Mouse (Mus musculus): ENCODE results near the gene Ell.
A peak's percentile ranks its signal among the peaks of the same experiment; 100 is the strongest.

Ell gene

GRCm38 (mm10) chr8:70539077-70539813 is at the start of gene Ell:
TSS of gene Ell (plus strand) at chr8:70539457.
- DNase-seq: peak; percentile 100

GRCm38 (mm10) chr8:70489576-70489975 is 49.7 kb upstream of the Ell start:
- peak; percentile 13 to 62 for DNase-seq

- no peak for DNase-seq
Measured at GRCm38 (mm10) chr8:70490061-70490879, 49.0 kb upstream of the Ell start.

GRCm38 (mm10) chr8:70490880-70491495 is 48.3 kb upstream of the Ell start:
- no peak for DNase-seq

- no peak for DNase-seq
Measured at GRCm38 (mm10) chr8:70492664-70493640, 46.3 kb upstream of the Ell start, which contains the start of gene Crlf1. TSS of gene Crlf1 (plus strand) at chr8:70493158.

GRCm38 (mm10) chr8:70493692-70494415 is 45.4 kb upstream of the Ell start:
- peak in 1 of 2 experiments; percentile 39 for DNase-seq

- DNase-seq: no peak
Measured at GRCm38 (mm10) chr8:70494416-70494945, 44.8 kb upstream of the Ell start.

- DNase-seq: no peak
Measured at GRCm38 (mm10) chr8:70495001-70495770, 44.1 kb upstream of the Ell start.

- no peak for DNase-seq
Measured at GRCm38 (mm10) chr8:70495771-70496062, 43.5 kb upstream of the Ell start.

- peak; percentile 41 to 63 for DNase-seq
Measured at GRCm38 (mm10) chr8:70500386-70501301, 38.6 kb upstream of the Ell start.

- DNase-seq: peak in 1 of 2 experiments; percentile 46
Measured at GRCm38 (mm10) chr8:70501820-70502529, 37.3 kb upstream of the Ell start.

GRCm38 (mm10) chr8:70502540-70502939 is 36.7 kb upstream of the Ell start:
- DNase-seq: no peak

- DNase-seq: peak; percentile 74 to 78
Measured at GRCm38 (mm10) chr8:70503062-70503750, 36.1 kb upstream of the Ell start.

GRCm38 (mm10) chr8:70504291-70504716 is 35.0 kb upstream of the Ell start:
- peak; percentile 75 to 83 for DNase-seq

- DNase-seq: peak; percentile 70 to 89
Measured at GRCm38 (mm10) chr8:70504851-70505250, 34.4 kb upstream of the Ell start.

- peak in 1 of 2 experiments; percentile 56 for DNase-seq
Measured at GRCm38 (mm10) chr8:70505698-70506327, 33.4 kb upstream of the Ell start.

GRCm38 (mm10) chr8:70506328-70507026 is 32.8 kb upstream of the Ell start, which contains the start of gene Rex1bd:
TSS of gene Rex1bd (minus strand) at chr8:70506752.
- peak; percentile 97 to 99 for DNase-seq
